Mouse (Mus musculus) erythroblast, embryonic 14.5 days (primary cell): Measurements from ENCODE around the gene Gba.
"Not testable (repeated sequence)": the region's sequence is repeated elsewhere in the genome, so short reads cannot be mapped to it uniquely, and the experiment has no call there.

Experiments used
- GATA1 ChIP-seq: IDR thresholded peaks from 2 replicates; pipeline ENCODE4 v1.6.1; 2012; ENCODE audit warnings: low read length, inconsistent platforms, mixed read lengths
- TAL1 ChIP-seq: IDR thresholded peaks from 3 replicates; pipeline ENCODE4 v1.6.1; 2012; ENCODE audit warnings: low read length, inconsistent platforms, mixed read lengths

DNA sequence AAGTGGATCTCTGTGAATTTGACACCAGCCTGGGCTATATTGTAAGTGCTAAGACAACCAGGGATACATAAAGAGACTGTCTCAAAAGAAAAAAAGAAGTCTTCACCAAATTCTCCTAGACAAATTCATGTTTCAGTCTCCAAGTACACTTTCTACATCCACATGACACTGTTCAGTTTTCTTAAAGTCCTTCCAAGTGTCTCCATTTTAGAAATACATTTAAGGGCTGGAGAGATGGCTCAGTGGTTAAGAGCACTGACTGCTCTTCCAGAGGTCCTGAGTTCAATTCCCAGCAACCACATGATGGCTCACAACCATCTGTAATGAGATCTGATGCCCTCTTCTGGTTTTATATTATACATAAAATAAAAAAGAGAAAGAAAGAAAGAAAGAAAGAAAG is 41.5 kb upstream of the Gba start:
- TF ChIP-seq TAL1, GATA1: not testable (repeated sequence)
